Mouse (Mus musculus) adrenal gland, adult 8-10 months (tissue): ENCODE data around the gene Gpatch3. TPM values are rescaled to one million over a fixed set of nuclear protein-coding genes. Genes with fewer than 3 reads are reported as not detected.

ENCODE experiments used
- DNase-seq: peaks from one replicate; pipeline ENCODE4 v3.0.0; 2022
- total RNA-seq, 4 experiments: library from RNA; stranded (reverse); gene quantifications; 2 replicates each; pipeline ENCODE4 v1.2.4; 2022

Gpatch3 gene
- total RNA-seq, 4 experiments from 2014 or later = 6.1 to 15.6 (median 9.6) TPM

DNA sequence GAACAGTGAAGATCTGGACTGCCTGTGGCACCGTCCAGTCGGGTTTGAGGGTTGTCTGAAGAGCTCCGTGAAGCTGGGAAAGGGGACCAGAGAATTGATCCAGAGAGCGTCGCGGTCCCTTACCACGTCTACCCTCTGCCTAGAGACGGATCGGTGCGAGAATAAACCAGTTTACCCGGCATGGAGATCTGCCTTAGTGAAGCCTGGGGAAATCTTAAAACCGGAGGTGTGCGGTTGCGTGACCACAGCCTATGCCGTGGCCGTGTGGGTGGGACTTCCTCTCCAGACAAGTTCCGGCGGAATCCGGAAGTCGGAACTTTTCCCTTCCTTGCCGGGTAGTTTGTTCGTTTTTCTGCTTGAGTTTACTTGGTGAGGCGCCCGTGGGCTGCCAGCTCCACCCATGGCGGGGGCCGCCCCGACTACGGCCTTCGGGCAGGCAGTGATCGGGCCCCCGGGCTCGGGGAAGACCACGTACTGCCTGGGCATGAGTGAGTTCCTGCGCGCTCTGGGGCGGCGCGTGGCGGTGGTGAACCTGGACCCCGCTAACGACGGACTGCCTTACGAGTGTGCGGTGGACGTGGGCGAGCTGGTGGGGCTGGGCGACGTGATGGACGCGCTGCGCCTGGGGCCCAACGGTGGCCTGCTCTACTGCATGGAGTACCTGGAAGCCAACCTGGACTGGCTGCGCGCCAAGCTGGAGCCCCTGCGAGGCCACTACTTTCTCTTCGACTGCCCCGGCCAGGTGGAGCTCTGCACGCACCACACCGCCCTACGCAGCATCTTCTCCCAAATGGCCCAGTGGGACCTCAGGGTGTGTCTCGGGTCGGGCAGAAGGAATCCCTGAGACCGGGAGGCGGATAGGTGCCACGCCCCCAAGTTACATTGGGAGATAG, 9.8 kb downstream of the Gpatch3 start, which contains the start of gene Gpn2:
TSS of gene Gpn2 (plus strand) at position 304 of the 893 bp plus-strand sequence.
- peak; percentile 78 for DNase-seq

DNA sequence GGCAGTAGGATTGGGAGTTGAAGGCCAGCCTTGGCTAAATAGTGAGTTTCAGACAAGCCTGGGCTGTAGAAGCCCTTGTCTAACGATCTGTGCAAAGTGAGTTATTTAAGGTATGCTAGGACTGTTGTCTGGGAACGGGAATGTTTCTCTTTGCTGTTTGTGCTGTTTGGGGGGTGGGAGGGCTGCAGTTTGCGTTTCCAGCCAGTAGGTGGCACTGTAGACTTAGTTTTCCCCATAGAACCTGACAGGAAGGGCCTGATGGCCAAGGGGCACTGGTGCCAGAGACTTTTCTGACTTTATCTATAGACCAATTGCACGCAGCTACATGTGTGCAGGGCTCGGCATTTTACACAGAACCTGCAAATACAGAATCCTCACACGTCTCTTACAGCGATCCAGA, 18.0 kb downstream of the Gpatch3 start:
- no peak for DNase-seq

GRCm38 (mm10) chr4:133595538-133595937, 21.0 kb downstream of the Gpatch3 start:
- DNase-seq = no peak

- DNase-seq = no peak
Observed at GRCm38 (mm10) chr4:133596084-133596483, 21.5 kb downstream of the Gpatch3 start.

GRCm38 (mm10) chr4:133598616-133599015, 24.1 kb downstream of the Gpatch3 start:
- no peak for DNase-seq

GRCm38 (mm10) chr4:133599116-133599515, 24.6 kb downstream of the Gpatch3 start:
- DNase-seq = no peak

- DNase-seq = peak; percentile 91
Observed at GRCm38 (mm10) chr4:133599571-133600073, 25.1 kb downstream of the Gpatch3 start.

DNA sequence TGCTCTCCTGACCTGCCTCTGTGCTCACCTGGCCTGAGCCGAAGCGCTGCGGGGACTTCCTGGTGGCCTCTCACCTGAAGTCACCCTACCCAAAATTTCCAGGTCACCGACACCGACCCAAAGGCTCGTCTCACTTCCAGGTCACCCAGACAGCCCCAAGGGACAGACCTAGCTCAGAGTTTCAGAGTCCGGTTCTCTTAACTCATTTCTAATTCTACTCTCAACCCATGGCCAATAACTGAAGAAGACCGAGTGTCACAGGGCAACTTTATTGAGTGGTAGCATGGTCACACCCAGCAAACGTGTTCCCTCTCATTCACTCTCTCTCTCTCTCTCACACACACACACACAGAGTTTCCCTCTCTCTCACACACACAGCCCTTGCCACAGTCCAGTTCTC, 25.8 kb downstream of the Gpatch3 start:
- no peak for DNase-seq

DNA sequence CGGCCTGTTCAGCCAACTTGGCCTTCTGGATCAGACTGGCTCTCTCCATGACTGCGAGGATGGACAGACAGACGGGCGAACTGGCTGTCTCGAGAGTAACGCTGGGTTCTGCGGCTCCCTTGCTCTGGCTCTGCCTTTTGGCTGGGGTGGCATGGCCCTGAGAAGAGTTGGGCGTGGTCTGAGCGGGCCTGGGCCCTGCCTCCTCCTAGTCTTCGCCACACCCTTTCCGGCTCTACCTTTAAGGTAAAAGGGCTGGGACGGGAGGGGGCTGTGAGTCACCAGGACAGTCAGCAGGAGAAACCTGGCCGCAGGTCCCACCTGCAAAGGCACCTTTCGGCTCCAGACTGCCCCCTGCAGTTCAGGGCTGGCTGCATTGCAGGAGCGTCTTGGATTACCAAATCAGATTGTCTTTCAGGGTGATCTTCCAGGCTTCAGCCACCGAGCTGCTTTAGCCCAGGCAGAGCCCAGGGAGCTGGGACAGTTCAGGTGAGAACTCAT, 27.2 kb downstream of the Gpatch3 start, which contains the start of gene Sfn:
TSS of gene Sfn (minus strand) at position 448 of the 498 bp plus-strand sequence.
- no peak for DNase-seq

GRCm38 (mm10) chr4:133603056-133603455, 28.5 kb downstream of the Gpatch3 start:
- no peak for DNase-seq

- no peak for DNase-seq
Observed at GRCm38 (mm10) chr4:133604175-133604574, 29.6 kb downstream of the Gpatch3 start.

DNA sequence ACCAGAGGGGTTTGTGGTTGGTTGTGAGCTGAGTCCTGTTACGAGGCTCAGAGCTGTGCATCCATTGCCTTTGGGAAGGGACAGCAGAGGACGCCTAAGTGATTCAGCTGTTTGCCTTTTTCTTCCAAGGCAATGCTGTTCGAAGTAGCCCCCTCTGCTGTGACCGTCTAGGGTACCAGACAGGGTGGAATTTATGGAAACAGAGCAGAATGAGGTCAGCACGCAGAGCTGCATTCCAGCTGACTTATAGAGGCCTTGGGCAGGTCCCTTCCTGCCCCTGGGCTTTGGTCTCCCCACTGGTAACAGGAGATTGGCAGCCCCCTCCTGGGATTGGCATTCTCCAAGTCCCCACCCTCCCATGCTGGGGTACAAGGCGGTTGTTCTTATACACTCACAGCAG, 30.3 kb downstream of the Gpatch3 start:
- no peak for DNase-seq

DNA sequence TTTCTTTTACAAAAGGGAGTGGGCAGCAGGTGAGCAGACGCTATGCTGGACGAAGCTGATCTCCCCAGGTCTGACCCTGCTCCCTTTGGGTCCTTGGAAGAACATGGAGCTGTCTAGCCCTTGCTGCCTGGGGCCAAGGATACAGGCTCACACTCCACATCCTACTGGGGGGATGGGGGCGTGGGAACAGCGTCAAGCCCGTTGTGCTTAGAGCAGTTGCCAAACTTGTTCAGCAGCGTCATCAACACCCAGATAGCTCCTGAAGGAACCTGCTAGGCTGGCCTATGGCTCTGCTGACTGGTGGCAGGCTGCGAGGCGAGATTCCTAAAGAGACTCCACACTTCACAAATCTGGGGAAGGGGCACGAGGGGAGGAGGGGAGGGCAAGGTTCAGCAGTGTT, 30.8 kb downstream of the Gpatch3 start:
- no peak for DNase-seq

GRCm38 (mm10) chr4:133607284-133607683, 32.7 kb downstream of the Gpatch3 start:
- no peak for DNase-seq

DNA sequence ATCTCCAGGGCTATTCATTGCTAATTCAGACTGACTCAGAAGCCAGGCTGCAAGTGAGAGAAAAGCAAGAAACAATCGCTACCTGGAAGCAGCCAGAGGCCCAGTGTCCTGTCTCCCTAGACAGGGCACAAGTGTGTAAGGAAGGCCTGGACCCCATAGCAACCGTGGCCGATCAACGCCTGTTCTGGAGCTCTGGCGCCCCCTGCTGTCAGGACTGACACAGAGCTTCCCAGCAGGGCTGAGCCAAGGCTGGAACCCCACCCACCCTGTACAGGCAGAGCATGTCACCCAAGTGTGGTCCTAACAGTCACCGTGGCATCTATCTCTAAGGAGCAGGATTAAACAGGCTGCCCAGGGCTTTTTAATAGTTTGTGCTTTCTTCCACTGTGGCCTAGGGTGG, 35.2 kb downstream of the Gpatch3 start:
- DNase-seq = peak; percentile 68

- DNase-seq = no peak
Observed at GRCm38 (mm10) chr4:133611815-133612214, 37.3 kb downstream of the Gpatch3 start.

DNA sequence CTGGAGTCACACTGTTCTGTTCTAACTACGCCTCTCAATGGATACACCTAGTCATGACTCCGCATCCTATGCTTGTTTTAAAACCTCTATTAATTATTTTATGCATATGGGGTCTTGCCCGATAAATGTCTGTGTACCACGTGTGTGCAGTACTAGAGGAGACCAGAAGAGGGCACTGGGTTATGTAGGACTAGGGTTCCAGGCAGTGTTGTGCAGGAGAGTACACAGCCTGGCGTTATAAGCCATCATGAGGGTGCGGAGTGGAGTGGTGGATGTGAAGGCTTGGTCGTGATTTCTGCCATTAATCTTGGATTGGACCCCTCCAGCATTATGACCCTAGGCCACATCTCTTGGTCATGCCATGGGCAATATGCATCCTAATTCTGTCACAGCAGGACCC, 37.9 kb downstream of the Gpatch3 start:
- DNase-seq = no peak

DNA sequence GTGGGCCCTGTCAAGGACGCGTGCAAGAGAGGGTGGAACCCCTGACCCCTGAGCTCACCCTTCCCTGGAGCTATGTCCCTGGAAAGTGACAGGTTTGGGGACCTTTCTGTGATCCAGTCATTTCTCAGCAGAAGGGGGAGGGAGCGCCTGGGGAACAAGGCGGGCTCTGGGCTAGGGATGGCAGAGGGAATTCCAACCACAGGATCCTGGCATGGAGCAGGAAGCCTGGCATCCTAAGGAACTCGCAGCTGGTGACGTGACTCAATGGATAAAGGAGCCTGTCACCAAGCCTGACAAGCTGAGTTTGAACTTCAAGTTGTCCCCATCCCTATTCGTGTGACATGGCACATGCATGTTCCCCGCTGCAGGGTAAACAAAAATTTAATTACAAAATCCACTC, 38.5 kb downstream of the Gpatch3 start:
- DNase-seq = no peak

DNA sequence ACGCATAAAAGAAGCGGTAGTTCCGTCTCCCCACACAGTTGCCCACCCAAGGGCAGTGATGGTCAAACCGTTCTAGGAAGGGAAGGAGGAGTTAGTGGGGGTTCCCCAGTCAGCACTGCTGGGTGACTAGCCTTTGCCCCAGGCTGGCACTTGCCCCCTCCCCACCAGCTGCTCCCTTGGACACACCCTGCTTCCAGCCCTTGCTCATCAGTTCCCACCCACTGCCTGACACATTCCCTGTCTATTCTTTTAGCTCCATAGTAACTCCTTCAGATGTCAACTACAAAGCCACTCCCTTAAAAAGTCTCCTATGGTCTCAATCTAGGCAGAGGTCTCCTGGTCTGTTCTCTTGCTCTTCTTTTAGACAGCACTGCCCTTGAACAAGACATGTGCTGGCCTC, 39.3 kb downstream of the Gpatch3 start:
- DNase-seq = no peak

DNA sequence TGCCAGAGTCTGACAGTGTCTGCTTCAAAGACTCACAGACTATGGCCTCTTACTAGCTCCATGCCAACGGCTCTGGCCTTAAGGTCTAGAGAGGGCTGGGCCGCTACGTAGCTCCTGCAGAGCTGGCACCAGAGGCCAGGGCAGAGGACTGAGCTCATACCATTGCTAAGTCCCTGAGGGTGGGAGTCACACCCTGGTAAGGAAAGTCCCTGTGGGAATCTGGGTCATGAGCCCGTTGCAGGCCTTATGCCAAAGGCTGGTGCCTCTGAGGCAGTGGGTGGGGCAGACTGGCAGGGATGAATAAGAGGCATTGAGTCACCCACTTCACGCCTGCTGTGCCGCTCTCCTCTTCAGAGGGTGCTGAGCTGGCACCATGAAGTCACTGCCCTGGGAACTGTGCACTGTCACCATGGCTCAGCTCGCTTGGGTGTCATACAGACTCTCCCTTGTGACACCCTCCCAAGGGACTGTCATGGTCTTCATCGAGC, 39.8 kb downstream of the Gpatch3 start:
- peak; percentile 87 for DNase-seq

DNA sequence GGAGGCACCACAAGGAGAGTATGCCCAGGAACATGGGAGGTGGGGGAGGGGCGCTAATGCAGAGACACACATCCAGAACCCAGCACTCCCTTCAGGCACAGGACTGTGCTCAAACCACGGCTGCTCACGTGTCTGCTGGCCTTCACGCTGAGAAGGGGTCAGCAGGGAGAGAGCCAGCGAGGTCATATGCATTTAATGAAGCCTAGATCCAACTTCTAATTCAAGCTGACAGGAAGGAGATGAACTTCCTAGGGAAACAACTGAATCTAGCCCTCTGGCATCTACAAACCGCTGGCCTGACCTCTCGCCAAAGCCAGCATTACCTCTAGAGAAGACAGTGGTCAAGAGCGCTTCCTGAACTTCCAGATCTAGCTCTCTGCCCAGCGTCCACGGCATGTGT, 40.9 kb downstream of the Gpatch3 start:
- DNase-seq = no peak

- no peak for DNase-seq
Observed at GRCm38 (mm10) chr4:133617936-133618335, 43.4 kb downstream of the Gpatch3 start.

DNA sequence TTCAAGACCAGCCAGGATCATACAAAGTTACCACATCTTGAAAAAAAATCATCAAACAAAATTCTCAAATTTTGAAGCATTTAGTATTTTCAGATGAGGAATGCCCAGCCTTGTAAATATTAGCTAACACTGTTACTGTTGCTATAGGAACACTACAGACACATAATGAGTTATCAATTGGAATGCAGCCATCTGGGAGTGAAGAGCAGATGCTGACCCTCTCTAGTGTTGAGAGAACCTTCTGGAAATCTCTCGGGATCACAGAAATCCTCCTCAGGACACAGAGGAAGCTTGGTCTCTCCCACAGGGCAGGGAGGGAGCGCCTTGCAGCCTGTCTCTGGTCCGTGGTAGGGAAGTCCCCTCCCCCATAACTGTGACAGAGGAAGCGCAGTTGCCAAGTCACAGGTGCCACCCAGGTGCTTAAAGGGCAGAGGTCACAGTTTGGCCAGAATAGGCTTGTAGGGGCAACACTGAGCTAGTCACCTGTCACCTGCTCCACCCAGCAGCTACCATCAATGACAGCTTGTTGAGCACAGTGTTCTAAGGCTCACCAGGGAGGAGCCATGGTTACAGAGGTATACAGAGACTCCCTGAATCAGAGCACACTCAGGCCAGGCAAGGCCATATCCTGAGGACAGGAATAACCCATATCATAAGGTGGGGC, 45.1 kb downstream of the Gpatch3 start:
- DNase-seq = no peak
